Mouse (Mus musculus) megakaryocyte progenitor cell, adult 5-6 weeks (primary cell): Measurements from ENCODE around the gene Rnf130. TPM values are rescaled to one million over a fixed set of nuclear protein-coding genes. Genes with fewer than 3 reads are reported as not detected.

ENCODE experiments used
- ATAC-seq: replicated peaks from 2 replicates; pipeline ENCODE4 v1.8.0; 2016; ENCODE audit warnings: mild to moderate bottlenecking, moderate TSS enrichment, inconsistent platforms; ENCODE audit not compliant: poor library complexity
- total RNA-seq, 2 experiments: library from RNA; stranded (forward) in 1 of 2; stranded (reverse) in 1 of 2; fragments of 157-497, 149-512 nt in 1 of 2; fragments of 200-1000 nt in 1 of 2; gene quantifications; 2 replicates each; pipeline versions ENCODE4 v1.2.3 to v1.2.4; 2015 to 2017

Gene Rnf130
- total RNA-seq, 2 experiments from 2014 or later = 237 to 256 TPM

- no peak for ATAC-seq
These were observed 3.1 kb upstream of the Rnf130 start for GRCm38 (mm10) chr11:50022085-50022484.

DNA sequence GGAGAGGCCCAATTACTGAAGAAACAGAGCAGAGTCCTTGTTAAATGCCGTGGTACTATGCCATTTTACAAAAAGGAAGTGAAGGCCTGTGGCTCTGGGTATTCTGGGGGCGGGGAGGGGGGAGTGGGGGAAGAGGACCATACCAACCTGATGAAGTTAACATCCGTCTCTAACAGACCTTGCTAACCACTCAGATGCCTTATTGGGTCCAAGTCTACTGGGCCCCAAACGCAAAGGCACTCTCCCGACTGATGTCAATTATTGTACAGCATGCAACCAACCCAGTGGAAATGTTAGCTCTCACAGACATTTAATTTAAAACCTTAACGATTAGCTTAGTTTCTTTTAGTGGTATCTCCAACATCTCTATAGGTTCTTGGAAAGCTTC lies 707 bp upstream of the Rnf130 start:
- no peak for ATAC-seq

DNA sequence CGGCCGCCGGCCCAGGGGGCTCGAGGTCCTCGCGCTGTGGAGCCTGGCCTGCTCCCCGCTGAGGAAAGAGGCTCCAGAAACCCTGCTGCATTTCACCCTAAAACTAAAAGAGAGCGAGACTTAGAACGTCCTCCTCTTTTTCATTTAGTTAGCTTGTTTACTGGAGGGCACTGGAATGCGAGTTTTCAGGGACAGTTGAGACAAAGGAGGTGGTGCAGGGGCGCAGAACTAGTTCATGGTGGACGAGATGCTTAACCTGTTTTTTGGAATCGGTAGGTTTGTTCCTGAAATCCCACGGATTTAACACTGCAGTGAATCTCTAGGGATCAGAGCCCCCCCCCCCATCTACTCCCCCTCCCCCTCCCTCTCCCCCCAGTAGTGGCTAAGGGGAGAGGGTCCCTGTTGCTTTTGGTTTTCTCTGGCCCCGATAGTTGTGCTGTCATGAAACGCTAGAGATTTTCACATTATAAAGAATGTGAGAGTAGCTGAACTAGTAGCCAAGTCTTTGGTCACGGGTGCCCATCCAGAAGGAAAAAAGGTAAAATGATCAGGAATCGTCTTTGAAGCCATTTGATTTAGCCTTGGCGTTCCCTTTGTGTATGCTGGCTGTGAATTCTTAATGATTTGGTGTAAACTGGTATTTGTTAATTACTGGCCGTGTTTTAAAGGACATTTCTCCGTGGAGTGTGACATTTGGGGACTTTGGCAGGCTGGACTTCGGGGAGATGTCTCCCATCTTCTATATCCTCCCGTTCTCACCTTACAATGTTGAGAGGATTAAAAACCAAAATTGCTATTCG lies 775 bp downstream of the Rnf130 start:
- no peak for ATAC-seq

- peak; percentile 77 for ATAC-seq
These were observed 1.5 kb downstream of the Rnf130 start for GRCm38 (mm10) chr11:50026521-50027090.

- ATAC-seq = no peak
These were observed 3.3 kb downstream of the Rnf130 start for GRCm38 (mm10) chr11:50028416-50028815.

DNA sequence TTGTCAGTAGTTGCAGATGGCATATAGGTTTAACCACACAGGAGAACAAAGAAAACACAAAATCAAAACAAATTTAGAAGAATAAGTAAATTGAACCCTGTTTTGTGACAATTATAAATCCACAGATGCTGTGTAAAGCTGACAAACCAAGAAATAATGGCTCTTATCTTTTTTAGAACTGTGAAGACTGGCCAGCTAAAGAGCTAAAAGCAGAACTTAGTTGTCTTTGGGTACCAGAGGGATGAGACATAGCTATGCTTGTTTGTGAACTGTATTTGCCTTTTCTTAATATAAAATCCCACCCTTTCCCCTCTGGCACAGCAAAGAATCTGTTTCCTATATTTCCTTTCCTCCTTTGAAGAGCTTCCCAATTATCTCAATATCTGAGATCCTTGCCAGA lies 9.0 kb downstream of the Rnf130 start:
- ATAC-seq = no peak

DNA sequence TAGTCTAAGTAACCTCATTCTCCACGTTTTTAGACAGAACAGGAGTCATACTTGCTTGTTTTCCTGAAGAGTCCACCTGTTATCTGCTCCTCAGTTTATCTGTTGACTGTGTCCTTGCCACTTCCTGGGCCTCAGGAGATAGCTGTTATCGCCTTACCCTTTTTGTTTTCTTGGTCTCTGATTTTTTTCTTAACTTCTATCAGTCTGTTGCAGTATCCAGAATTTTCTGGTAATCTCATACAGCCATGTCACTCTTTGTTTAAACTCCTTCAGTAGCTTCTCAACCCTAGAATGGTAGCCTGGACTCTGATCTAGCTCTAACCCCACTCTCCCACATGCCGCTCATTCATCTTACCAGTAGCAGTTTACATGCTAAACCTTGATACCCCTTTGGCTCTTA lies 10.6 kb downstream of the Rnf130 start:
- ATAC-seq = peak; percentile 51

- peak; percentile 40 for ATAC-seq
These were observed 11.8 kb downstream of the Rnf130 start for GRCm38 (mm10) chr11:50036781-50037460.

DNA sequence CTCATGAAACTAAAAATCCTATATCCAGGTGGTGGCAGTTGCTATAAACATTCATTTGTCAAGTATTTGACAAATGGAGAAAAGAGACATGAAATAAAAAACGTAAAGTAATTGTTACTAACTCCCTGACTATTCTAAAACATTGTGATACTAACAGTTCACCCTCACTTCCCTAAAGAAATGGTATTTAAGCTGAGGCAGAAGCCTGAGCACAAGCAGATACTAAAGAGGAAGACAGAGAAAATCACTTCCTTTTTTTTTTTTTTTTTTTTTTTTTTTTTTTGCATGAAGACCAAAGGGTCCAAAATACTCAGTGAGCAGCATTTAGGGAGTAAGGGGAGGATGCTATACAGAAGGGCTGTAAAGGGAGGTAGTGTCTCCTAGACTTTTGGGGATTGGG lies 13.6 kb downstream of the Rnf130 start:
- peak; percentile 67 for ATAC-seq

GRCm38 (mm10) chr11:50041148-50041547 lies 16.0 kb downstream of the Rnf130 start:
- ATAC-seq = no peak

DNA sequence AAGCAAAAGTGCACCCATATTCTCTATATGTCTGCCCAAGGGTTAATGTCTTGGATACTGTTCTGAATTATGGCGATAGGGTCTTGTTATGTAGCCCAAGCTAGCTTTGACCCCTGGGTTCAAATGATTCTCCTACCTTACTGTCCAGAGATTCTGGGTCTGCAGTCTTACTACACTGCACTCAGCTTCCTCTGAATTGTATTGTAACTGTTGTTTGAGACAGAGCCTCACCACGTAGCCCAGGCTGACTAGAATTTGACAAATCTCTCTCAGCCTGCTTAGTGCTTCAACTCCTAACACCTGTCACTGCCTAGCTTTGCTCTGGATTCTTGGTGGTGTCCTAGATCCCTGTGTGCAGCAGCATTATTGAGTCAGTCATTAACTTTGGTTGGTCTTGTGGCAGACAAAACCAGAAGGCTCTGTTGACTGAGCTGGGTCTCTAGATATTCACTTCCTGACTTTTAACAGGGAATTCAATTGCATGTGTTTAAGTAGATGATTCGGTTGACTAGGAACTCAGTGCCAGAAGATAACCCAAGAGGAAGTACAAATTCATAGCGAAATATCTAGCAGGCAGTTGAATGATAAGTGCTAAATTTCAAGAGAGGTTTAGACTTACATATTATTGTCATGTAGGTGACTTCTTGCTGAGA lies 17.3 kb downstream of the Rnf130 start:
- ATAC-seq = peak; percentile 47

- ATAC-seq = peak; percentile 62
These were observed 19.3 kb downstream of the Rnf130 start for GRCm38 (mm10) chr11:50044454-50044853.

DNA sequence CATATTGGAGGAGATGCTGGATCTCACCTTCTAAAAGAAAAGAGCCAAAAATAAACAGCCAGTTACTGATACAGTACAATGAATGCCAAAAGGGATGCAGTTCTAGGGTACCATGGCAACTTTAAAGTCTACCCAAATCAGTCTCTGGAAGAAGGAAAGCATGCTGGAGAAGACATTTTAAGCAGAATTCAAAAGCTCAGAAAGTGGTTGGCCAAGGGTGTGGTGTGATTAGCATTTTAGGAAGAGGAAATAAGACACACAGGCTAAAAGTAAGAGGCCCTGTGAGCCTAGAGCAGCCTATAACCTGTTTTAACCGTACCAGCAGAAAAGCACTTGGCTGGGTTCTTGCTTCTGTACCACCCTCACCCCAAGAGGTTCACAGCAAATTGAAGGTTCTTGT lies 22.5 kb downstream of the Rnf130 start:
- peak; percentile 46 for ATAC-seq

- no peak for ATAC-seq
These were observed 23.0 kb downstream of the Rnf130 start for GRCm38 (mm10) chr11:50048115-50048514.

- no peak for ATAC-seq
These were observed 25.2 kb downstream of the Rnf130 start for GRCm38 (mm10) chr11:50050392-50050791.

- ATAC-seq = no peak
These were observed 32.6 kb downstream of the Rnf130 start for GRCm38 (mm10) chr11:50057713-50058112.

DNA sequence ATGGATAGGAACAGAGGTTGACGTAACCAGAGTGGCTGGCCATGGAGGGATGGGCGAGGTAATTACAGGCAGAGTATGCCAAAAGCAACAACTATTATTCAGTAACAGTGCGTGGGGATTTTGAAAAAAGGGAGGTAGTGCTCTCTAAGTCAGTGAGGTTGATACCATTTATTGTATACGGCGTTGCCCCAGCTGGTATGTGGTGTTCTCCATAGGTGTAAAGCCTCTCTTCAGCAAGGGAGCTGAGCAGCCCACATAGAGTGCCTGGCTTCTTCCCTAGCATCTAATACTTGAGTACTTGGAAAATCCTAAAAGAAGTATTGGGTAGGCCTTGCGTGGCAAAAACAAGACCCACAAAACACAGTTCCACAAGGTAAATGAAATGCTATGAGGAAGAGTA lies 33.1 kb downstream of the Rnf130 start:
- no peak for ATAC-seq

- ATAC-seq = no peak
These were observed 33.9 kb downstream of the Rnf130 start for GRCm38 (mm10) chr11:50059045-50059444.

GRCm38 (mm10) chr11:50062116-50062515 lies 37.0 kb downstream of the Rnf130 start:
- ATAC-seq = no peak

GRCm38 (mm10) chr11:50066088-50066487 lies 40.9 kb downstream of the Rnf130 start:
- ATAC-seq = no peak

DNA sequence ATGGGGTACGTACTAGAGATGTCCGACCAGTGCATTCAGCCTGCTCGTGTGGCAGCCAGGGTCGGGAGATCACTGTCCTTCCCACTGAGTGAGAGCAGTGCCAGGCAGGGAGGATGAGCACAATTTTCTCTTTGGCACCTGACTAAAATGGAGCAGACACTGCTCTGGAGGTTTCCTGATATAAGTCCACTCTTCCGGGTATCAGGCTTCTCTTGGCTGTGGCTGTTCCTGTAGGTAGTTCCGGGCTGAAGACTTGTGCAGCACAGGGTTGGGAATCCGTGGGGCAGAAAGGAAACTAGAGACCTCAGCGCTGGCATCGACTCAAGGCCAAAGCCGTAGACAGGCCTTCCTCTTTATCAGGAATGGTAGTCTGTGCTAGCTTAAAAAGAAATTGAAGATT lies 48.7 kb downstream of the Rnf130 start:
- peak; percentile 46; the same call in 1 of the 2 replicates for ATAC-seq

DNA sequence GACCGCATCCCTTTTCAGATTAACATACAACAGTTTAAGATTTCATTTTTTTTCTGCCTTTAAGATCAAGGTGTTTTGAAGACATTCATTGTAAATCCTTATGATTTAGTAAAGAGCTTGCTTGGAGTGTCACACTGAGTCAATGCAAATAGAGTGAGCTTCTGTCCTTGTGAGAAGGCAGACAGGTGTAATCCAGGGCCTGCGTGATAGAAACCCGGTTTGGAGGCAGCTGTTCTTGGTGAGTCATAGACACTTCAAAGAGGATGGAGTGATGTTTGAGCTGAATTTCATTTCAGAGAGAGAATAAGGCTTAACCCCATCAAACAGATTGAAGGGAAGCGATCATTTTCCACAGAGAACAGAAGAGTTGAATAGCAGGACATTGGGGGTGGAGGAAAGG lies 51.6 kb downstream of the Rnf130 start:
- no peak for ATAC-seq
